Mouse (Mus musculus) urinary bladder, adult 2 months (tissue): ENCODE data around the gene Fcamr. TPM values are rescaled to one million over a fixed set of nuclear protein-coding genes. Genes with fewer than 3 reads are reported as not detected.

Source experiments
- DNase-seq: peaks from one replicate; pipeline ENCODE4 v3.0.0; 2022; ENCODE audit warnings: low spot score
- polyA plus RNA-seq: library from polyadenylated mRNA; depleted of rRNA; stranded (reverse); fragments of >200 nt; gene quantifications from 2 replicates; pipeline ENCODE4 v1.2.3, GENCODE M21; 2012; rRNA removed

Gene Fcamr
- polyA plus RNA-seq = 6.0 and 8.3 TPM in 2 replicates

DNA sequence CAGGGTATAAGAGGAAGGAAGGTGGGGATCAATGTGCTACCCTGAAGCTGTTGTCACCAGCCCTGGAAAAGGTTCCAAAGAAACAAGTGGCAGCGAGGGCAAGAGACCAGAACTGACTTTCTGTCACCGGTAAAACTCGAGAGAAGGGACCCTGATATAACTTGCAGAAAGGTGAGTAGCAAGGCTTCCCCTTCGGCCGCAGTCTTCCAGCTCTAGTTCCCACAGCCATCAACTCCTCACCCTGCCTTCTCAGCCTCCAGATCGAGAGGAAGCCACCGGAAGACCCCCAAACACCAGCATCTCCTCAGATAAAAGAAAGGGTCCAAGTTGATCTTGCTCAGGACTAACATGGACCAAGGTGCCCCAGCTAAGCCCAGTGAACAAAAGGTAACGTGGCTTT, at the start of gene Fcamr:
TSS of gene Fcamr (plus strand) at position 301 of the 400 bp plus-strand sequence.
- no peak for DNase-seq

DNA sequence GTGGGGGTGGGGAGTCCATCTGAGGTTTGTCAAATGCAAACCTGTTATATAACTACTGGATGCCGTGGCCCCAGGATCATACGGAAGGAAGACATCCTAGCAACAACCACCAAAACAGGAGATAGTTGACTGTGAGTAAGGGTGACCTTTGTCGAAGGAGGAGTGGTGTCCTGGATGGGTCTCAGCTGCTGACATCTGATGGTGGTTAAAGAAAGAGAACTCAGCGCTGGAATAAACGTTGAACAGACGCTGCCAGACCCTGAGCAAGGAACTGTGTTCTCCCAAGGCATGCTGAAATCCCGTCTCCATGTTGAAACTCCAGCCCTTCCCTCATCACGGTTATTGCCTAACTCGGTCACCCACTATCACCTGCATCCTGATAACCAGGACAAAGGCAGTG, 41.0 kb upstream of the Fcamr start:
- DNase-seq = no peak

DNA sequence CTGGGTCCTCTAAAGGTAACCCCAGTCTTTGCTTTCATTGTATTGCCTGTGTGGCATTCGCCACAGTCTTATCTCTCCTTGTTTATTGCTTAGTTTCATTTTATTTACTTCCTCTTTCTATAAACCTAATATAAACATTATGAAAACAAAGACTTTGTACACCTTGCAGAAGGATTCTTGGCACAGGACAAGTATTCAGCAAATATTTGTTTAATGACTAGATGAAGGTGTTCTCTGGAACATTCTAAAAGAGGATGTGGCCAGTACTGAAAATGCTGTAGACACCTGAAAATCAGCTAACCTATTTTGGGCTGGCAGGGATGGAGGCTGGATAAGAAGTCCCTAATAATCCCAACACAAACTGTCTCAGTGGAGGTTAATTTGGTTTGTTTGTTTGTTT, 39.1 kb upstream of the Fcamr start:
- no peak for DNase-seq

DNA sequence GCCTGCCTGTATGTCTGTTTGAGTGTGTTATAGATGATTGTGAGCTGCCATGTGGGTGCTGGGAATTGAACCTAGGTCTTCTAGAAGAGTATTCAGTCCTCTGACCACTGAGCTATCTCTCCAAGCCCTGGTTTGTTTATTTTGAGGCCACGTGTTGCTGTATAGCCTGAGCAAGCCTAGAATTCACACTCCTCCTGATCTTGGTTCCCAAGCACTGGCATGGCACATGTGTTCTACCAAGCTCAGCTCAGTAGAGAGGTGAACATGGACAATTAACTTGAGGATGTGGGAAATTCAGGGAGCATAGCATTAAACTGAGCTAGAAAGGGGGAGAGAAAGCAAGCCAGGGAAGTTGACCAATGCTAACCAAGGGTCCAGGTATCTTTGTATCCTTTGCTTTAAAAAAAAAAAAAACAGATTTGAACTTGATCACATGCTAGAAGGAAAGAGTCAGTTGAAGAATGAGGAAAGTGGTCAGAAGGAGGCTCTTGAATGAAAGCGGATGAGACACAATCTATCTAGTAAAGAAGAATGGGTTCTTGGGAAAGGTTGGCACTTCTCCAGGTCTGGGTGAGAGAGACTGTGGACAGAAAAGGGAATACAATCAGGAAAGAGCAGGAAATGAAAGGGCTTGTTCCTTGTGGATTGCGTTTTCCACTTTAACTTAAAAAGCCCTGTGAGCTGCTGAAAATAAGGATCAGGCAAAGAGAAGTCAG, 38.5 kb upstream of the Fcamr start:
- no peak for DNase-seq

DNA sequence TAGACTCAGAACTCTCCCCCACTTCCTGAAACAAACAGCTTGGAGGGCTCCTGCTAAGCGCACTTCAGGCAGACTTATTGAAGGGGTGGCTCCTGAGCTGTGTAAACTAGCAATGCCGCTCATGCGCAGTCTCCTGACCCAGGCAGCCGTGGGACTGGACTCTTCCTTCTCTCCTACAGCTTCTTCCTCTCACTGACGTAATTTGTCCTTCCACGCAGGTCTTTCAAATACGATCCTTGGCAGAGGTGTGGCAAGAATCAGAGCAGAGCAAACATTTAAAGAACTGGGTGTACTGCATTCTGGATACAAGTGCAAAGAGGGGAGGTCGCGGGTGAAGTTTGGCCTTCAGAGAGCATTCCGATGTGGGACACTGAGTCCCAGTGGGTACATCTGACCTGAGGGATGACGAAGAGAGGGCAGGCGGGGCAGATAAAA, 36.7 kb upstream of the Fcamr start:
- DNase-seq = no peak

DNA sequence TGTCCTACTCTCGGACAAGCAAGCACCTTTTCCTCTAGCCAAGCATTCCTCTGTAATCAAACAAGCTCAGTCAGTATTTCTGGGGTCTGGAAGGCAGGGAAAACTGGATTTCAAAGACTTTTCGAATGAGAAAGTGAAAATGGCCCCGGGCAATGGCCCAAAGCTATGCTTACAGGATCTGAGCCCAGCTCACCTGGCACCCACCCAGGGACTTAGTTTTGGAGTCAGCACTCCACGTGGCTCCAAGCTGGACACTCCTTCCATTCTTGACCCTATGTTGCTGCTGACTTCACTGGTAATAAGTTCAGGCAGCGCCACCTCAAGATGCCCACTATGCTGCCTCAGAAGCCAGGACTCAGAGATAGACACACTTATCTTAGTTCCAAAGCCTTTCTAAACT, 33.6 kb upstream of the Fcamr start:
- no peak for DNase-seq

DNA sequence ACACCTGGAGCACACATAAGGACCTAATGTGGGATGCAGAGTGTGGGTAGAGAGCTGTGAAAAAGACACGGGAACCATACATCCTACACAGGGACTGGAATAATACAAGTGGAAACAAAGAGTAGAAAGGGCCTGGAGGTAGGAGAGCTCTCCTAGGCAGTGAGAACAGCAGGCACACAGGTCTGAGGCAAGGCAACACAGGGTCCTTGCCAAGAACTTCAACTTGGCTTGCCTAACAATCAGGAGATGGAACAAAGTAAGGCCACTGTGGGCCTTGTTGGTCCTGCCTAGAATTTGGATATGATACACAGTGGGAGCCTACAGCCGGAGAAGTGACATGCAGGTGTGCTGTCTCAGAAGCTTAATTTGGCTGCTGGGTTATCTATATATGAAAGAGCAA, 30.8 kb upstream of the Fcamr start:
- no peak for DNase-seq

DNA sequence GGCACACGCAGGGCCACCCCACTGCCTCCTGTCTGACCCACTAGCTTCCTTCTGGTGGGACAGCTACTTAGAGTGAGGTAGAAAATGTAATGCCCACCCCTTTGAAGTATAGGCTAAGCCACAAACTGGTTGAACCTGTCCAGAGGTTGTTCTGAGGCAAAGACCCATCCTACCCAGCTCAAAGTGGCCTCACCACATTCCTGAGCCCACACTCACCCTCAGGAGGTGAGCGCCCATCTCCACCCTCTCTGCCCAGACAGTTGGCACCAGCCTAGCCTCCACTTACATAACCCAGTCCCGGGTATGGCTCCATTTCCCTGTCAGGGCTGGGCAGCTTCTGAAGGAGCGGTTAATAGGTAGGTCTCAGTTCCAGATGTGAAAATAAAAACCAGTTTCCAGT, 30.2 kb upstream of the Fcamr start:
- no peak for DNase-seq

DNA sequence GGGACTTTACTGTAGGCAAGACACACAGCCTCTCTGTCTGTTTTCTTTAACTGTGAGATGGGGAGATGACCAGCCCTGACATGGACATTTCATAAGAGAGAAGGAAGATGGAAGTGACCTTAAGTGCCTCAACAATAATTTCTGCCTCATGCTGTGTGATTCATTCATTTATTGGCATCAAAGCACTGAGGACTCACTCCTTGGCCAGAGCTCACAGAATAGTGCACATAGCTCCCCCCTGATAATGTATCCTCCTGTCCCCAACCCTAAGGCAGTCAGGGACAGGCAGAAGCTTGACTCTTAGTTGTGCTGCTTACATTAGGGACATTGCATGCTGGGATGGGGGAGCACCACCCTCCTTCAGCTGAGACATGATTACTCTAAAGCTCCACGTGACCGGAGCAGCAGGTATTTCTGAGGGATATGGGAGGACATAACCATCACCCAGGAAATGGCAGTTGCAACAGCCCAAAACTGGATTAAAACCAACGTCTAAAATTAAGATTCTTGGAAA, 29.7 kb upstream of the Fcamr start:
- DNase-seq = no peak

DNA sequence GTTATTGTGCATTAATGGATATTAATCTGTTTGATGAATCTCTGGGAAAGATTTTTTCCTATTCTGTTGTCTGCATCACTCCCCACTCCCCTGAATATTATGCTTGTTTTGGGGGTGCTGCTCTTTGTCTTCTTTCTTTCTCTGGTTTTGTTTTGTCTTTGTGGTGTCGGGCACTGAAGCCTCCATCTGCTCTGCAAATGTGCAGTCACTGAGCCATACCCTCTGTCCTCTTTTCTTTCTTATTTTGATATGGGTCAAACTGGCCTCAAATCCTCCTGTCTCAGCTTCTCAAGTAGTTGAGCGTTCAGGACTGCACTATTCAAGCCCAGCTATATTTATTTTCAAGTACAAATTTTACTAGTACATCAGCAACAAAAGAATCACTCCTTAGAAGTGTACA, 25.5 kb upstream of the Fcamr start:
- DNase-seq = no peak

DNA sequence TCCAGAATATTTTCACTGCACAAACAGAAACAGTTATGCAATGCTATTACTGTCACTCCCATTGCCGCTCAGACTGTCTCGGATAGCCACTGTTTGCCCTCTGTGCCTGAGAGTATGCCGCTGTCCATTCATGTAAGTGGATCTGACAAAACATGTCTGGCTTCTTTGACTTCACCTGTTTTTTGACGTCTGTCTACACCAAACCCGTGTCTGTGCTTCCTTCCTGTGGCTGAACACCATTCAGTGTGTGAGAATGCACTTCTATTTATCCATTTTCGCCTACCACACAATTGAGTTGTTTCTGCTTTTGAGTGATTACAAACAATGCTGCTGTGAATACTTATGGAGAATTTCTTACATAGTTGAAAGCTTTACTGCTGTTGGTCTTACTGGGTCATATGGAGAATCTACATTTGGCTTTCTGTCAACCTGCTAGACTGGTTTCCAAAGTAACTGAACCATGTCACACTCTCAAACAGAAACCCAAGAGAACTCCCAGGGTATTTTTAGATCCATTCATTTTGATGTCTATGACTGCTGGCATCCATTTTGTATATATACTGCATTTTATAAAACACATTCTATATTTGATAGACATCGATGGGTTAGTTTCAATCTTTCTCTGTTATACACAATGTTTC, 24.9 kb upstream of the Fcamr start:
- no peak for DNase-seq

DNA sequence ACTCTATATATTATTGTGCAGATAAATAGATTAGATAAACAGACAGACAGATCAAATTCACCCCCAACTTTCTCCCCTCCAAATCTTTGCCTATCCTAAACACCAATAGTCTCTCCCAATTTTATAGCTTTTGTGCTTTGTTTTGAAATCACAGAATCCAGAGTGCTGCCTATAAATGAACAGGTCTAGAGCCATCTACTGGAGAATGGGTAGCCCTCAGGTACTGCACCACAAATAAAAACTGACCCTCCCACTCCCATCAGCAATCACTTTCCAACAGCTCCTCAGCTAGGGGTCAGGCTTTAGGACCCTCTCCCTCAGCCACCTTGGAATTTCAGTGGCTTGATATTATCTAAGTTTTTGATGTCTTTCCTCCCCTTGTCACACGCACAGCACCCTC, 24.1 kb upstream of the Fcamr start:
- no peak for DNase-seq

DNA sequence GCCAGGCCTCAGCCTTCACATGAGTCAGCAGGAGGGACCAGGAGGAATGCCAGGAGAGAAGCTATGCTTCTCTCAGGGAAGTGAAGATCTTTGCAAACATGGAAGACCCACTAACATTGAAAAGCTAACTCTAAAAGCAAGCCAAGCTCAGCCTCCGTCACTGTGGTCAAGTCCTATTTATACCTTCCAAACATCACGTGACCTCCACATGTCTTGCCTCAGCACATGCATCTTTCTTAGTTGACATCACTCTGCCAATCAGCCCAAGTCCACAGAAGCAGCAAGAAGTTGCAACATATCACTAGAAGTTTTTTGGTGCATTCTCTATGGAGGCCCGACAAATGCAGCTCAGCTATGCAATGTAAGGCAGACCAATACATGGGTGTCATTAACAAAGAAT, 20.8 kb upstream of the Fcamr start:
- DNase-seq = no peak

DNA sequence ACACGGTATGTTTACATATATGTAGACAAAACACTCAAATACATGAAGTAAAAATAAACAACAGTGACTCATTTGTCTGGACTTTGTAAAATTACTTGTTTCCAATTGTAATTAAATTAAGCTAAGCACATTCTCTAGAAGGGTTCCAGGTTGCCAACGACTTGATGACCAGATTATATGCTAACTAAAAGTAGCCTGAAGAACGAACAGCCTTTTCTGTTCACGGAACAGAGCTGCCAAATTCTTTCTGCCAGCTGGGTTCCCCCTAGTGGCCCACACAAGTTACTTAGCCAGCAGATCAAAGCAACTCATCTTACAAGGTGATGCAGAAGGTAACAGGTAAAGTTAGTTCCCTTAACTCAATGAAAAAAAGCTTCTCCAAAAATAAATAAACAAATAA, 16.6 kb upstream of the Fcamr start:
- no peak for DNase-seq

DNA sequence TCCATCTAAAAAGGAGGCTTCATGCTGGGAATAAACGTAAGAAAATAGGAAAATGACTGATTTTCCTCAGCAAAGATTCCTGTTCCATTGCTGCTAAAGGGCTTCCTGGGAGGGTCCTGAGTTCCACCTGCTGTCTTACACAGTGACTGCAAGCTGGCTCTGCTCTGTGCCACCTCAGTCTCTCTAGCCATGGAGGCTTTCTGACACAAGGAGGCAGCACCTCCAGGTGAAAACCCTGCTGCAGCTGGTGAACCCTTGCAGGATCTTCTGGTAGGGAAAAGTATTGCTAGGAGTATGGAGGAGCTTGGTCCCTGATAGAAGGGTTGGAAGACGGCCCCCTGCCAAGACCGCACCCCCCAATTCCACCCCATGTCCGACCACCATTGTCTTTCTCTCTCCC, 13.7 kb upstream of the Fcamr start:
- DNase-seq = no peak

DNA sequence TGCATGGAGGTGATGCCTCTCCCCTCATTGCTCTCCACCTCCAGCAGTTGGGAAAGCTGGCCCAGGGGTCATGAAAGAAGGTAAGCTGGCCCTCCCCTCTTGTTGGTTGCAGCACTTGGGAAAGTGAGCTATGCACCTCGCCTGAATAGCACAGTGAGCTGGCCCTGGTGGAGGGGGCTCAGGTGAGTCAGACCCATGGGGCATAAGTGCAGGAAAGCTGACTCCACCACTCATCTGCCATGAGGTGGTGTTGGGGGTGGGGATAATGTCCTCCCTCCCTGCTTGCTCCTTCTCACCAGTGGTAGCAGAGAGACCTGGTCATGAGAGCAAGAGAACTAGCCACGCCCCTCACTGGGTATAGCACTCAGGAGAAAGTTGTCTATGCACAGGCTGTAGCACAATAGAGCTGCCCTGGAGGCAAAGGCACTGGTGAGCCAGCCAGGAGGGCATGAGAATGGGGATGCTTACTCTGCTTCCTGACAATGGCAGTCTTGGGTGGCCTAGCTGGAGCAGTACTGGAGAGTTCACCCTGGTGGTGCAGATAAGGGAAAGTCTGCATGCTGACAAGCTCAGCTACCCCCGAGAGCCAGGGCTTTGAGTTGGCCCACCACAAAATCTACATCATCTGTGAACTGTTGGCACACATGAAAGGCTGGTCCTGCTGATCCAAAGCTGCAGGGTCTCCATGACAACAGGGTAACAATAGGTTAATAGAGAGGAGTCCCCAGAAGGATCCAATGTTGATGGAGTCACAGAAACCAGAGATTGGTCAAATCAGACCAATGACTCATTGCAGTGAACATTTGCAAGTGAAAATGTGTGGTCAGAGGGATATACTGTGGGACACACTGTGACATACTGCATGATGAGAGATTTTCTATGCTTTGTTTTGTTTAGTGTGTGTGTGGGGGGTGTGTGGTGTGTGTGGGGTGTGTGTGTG, 10.9 kb upstream of the Fcamr start:
- no peak for DNase-seq

DNA sequence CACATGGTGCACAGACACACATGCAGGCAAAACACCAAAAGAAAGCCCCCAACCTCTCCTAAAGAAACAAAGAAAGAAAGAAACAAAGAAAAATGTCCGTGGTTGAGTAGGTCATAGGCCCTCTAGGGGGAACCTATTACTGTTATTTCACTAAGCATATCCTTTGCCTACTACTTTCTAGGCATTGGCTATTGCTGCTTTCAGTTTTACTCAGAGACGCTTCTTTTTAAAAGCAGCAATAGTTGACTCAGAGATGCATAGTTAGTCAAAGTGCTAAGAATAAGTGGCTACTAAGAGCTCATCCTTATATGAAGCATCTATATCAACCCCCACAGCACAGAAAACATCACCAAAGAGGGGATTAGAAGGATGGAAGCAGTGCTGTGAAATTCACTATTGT, 5.4 kb upstream of the Fcamr start:
- no peak for DNase-seq

DNA sequence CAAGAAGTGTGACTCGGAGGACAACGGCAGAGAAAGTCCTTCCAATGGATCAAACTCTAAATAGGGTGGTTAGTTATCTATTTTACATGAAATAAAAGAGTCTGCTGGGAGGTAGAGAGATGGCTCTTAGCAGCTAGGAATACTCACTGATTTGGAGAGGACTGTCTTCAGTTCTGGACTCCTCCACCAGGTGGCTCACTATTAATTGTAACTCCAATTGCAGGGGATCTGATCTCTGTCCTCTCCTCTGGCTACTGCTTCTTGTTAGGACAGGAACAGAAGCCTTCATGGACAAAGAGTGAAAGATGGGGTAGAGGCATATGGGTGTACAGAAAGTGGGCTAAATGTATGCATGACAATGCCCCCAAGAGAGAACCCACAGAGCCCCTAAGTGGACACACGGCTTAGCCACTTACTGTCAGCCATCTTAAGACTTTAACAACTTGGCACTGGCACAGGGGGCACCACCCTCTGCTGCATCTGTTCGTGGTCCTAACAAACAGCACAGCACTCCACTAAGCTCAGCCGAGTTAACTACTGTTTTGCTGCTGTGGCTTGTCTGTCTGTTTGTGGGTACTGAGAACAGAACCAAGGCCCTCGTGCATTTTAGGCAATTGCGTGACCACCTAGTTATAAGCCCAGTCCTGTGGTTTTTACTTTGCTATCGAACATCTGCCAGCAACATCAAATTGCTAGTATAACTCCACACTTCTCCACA, 3.6 kb upstream of the Fcamr start:
- DNase-seq = no peak

DNA sequence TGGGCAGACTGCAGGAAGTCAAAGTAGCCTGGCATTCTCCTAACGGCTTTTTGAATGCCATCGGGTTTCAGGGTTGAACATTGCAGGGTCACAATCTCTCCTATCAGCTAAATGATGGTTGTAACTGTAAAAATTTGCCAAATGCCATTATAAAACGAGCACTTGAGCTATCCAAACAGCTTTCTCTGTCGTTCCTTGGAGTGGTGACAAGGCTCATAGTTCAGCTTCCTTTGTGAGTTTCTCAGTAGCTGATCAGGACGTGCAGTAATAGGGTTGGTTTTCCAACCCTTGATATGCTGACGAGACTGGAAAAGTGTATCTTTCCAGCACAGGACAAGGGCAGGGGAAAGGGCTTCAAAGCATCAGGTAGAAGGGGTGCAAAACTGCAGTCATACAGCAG, 2.7 kb upstream of the Fcamr start:
- no peak for DNase-seq

DNA sequence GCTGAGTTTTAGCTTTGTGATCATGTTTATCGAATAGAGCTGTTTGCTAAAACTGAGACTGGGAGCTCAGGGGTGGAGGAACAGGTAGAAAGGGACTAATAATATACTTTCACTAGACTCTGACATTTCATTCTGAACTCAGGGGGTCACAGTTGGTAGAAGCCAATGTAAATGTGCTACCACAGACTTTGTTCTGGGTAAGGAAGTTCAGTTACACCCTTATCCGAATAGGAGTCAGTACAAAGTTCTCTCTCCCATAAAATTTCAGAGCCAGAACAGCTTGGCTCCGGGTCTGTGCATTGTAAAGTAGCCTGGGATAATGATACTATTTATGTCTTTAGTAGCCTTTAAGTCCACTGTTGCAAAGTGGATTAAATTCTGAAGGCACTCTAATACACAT, 2.2 kb upstream of the Fcamr start:
- DNase-seq = no peak

DNA sequence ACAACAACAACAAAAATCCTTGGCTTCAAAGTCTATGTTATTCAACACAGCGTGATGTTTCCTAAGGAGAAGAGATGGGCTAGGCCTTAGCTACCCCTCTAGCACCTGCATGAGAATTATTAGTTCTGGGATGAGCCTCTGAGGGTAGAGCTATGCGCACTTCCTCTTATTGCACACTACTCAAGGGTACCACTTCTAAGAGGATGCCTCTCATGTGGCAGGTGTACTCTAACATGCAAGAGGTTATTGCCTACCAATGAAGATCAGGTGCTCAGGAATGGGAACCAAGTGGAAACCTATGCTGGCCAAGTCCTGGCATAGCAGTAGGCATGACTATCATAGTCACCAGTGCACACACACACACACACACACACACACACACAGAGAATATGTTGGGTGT, 1.3 kb upstream of the Fcamr start:
- no peak for DNase-seq

DNA sequence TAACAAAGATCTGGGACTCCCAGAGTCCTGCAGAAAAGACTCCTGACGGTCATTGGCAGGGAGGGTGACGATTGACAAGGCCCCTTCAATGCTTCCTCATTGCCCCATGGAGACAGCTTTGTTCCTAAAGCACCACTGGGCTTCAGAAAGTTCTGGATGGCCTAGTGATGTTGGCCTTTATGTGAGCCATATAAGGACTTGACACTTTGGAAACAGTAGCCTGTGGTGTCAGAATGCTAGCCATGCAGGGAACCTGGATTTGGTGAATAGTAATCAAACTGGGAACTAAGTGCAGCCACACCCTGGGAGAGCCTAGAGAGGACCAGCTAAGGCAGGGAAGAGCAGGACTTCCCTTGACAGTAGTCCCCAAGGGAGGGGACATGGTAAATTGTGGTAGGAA, 809 bp downstream of the Fcamr start:
- no peak for DNase-seq
